Mouse (Mus musculus) limb, embryonic 14.5 days (tissue): ENCODE data around the gene Susd4. TPM values are rescaled to one million over a fixed set of nuclear protein-coding genes. Genes with fewer than 3 reads are reported as not detected.

ENCODE experiments used
- ATAC-seq: fragments of 200-750 bp; cut with Nextera tagmentation; 2 replicates; pipeline ENCODE4 v1.8.0; 2017; ENCODE audit warnings: low read depth, moderate number of reproducible peaks, moderate TSS enrichment; ENCODE audit not compliant: low FRiP score
- DNase-seq: peaks from one replicate; pipeline ENCODE4 v3.0.0-alpha.2; 2015; ENCODE audit warnings: low spot score
- H3K27ac ChIP-seq: fragments of 300-500 bp; sonication (generic); replicated peaks from 2 replicates; pipeline ENCODE4 v1.5.1; 2014; ENCODE audit warnings: low read depth, mild to moderate bottlenecking, low read length, moderate library complexity, mixed read lengths
- H3K27me3 ChIP-seq: fragments of 300-500 bp; sonication (generic); 2 replicates; pipeline ENCODE4 v1.6.1; 2014; ENCODE audit warnings: low read length, mixed read lengths; ENCODE audit not compliant: control insufficient read depth, insufficient read depth
- H3K36me3 ChIP-seq: fragments of 300-500 bp; sonication (generic); 2 replicates; pipeline ENCODE4 v1.6.1; 2014; ENCODE audit warnings: mild to moderate bottlenecking, low read length, moderate library complexity, mixed read lengths; ENCODE audit not compliant: control insufficient read depth, insufficient read depth
- H3K4me1 ChIP-seq: fragments of 300-500 bp; sonication (generic); 2 replicates; pipeline ENCODE4 v1.6.1; 2014; ENCODE audit warnings: antibody characterized with exemption, low read length, mixed read lengths; ENCODE audit not compliant: control insufficient read depth, insufficient read depth
- H3K4me2 ChIP-seq: fragments of 300-500 bp; sonication (generic); replicated peaks from 2 replicates; pipeline ENCODE4 v1.6.1; 2014; ENCODE audit warnings: low read depth, mild to moderate bottlenecking, low read length, moderate library complexity; ENCODE audit not compliant: severe bottlenecking
- H3K4me3 ChIP-seq: fragments of 300-500 bp; sonication (generic); replicated peaks from 2 replicates; pipeline ENCODE4 v1.5.1; 2014; ENCODE audit warnings: low read length
- H3K9ac ChIP-seq: fragments of 300-500 bp; sonication (generic); 2 replicates; pipeline ENCODE4 v1.6.1; 2014; ENCODE audit warnings: mild to moderate bottlenecking, low read depth, low read length, moderate library complexity; ENCODE audit not compliant: severe bottlenecking
- H3K9me3 ChIP-seq: fragments of 300-500 bp; sonication (generic); 2 replicates; pipeline ENCODE4 v1.6.1; 2016; ENCODE audit warnings: low read length; ENCODE audit not compliant: control insufficient read depth
- POLR2A ChIP-seq: fragments of 200-500 bp; IDR thresholded peaks from 2 replicates; pipeline ENCODE4 v1.8.0; 2012; ENCODE audit warnings: inconsistent platforms, mild to moderate bottlenecking, moderate library complexity, borderline replicate concordance; ENCODE audit not compliant: insufficient read depth, insufficient read length; ENCODE audit errors: extremely low read depth
- WGBS: fragments of 180-500 bp; shearing (Covaris S2); extraction: QIAGEN DNeasy Blood & Tissue Kit; methylation state at CpG from one replicate; pipeline ENCODE4 v1.1.7; 2014; 5-methylcytosine and 5-hydroxymethylcytosine counted together
- polyA plus RNA-seq, 2 experiments: library from polyadenylated mRNA; depleted of rRNA in 1 of 2; stranded (reverse) in 1 of 2; unstranded in 1 of 2; fragments of >200 nt; fragmentation: Nextera tagmentation in 1 of 2; extraction: Ambion mirVana in 1 of 2; gene quantifications; 2 replicates each; pipeline versions ENCODE4 v1.2.1 to v1.2.3; 2012 to 2014

The Susd4 gene
- polyA plus RNA-seq (2012; rRNA removed), result 14.0 and 16.7 TPM in 2 replicates
- 17.7 and 18.7 TPM in 2 replicates for polyA plus RNA-seq (2014; fragmentation: Nextera tagmentation; extraction: Ambion mirVana)

GRCm38 (mm10) chr1:182763716-182764461 lies at the start of gene Susd4:
Gene Susd4 (plus strand): TSS chr1:182763860.
- Histone ChIP-seq H3K4me2 (peak within 1 kb of the TSS; percentile 89), H3K27me3 (peaks cover 18% of the 10 kb centered on the region), H3K9me3 (no peaks in the 10 kb centered on the region), H3K4me1 (no peaks in the 10 kb centered on the region), H3K27ac (no peak within 1 kb of the TSS), H3K4me3 (peak within 1 kb of the TSS; percentile 64), H3K36me3 (no peaks in the 10 kb centered on the region), H3K9ac (peak within 1 kb of the TSS; percentile 55)
- 1% methylated on average over 66 of the region's 95 CpGs for WGBS
- no peak for TF ChIP-seq POLR2A
- ATAC-seq (peak; percentile 80), DNase-seq (peak; percentile 45)

- DNase-seq (no peak), ATAC-seq (no peak)
- Histone ChIP-seq H3K4me3 (no peak overlapping the region), H3K27me3 (no peaks in the 10 kb centered on the region), H3K4me2 (no peak overlapping the region), H3K9me3 (no peaks in the 10 kb centered on the region), H3K9ac (no peak overlapping the region), H3K4me1 (no peaks in the 10 kb centered on the region), H3K36me3 (no peaks in the 10 kb centered on the region), H3K27ac (no peak overlapping the region)
- WGBS, result 69% methylated on average over 6 of the region's 6 CpGs
- TF ChIP-seq POLR2A, result no peak
Observed at GRCm38 (mm10) chr1:182714236-182714935, 49.3 kb upstream of the Susd4 start.

GRCm38 (mm10) chr1:182727541-182727940 lies 36.1 kb upstream of the Susd4 start:
- 51% methylated on average over 12 of the region's 12 CpGs for WGBS
- H3K27me3 ChIP-seq, result no peaks in the 10 kb centered on the region
- H3K36me3 ChIP-seq, result no peaks in the 10 kb centered on the region
- no peaks in the 10 kb centered on the region for H3K9me3 ChIP-seq
- no peak overlapping the region for H3K4me2 ChIP-seq
- H3K4me3 ChIP-seq, result no peak overlapping the region
- no peak for ATAC-seq
- H3K27ac ChIP-seq, result no peak overlapping the region
- H3K9ac ChIP-seq, result no peak overlapping the region
- no peak for DNase-seq
- H3K4me1 ChIP-seq, result no peaks in the 10 kb centered on the region
- TF ChIP-seq POLR2A, result no peak

- no peak for DNase-seq
- H3K9ac ChIP-seq, result no peak overlapping the region
- H3K4me1 ChIP-seq, result 0 out of 2 replicates have a peak, but pooled peaks cover 4% of the 10 kb centered on the region
- no peak overlapping the region for H3K4me3 ChIP-seq
- H3K9me3 ChIP-seq, result no peaks in the 10 kb centered on the region
- no peak overlapping the region for H3K4me2 ChIP-seq
- H3K36me3 ChIP-seq, result no peaks in the 10 kb centered on the region
- WGBS, result 82% methylated on average over 9 of the region's 9 CpGs
- ATAC-seq, result no peak
- H3K27ac ChIP-seq, result no peak overlapping the region
- TF ChIP-seq POLR2A, result no peak
- H3K27me3 ChIP-seq, result no peaks in the 10 kb centered on the region
Observed at GRCm38 (mm10) chr1:182729002-182729401, 34.7 kb upstream of the Susd4 start.

GRCm38 (mm10) chr1:182732695-182733094 lies 31.0 kb upstream of the Susd4 start:
- H3K4me2 ChIP-seq, result no peak overlapping the region
- DNase-seq (no peak), ATAC-seq (no peak)
- H3K9ac ChIP-seq, result no peak overlapping the region
- H3K4me3 ChIP-seq, result no peak overlapping the region
- H3K27ac ChIP-seq, result no peak overlapping the region
- no peaks in the 10 kb centered on the region for H3K36me3 ChIP-seq
- 0 out of 2 replicates have a peak, but pooled peaks cover 4% of the 10 kb centered on the region for H3K4me1 ChIP-seq
- TF ChIP-seq POLR2A, result no peak
- WGBS, result 37% methylated on average over 7 of the region's 7 CpGs
- no peaks in the 10 kb centered on the region for H3K27me3 ChIP-seq
- H3K9me3 ChIP-seq, result no peaks in the 10 kb centered on the region
